Mouse (Mus musculus) lung, embryonic 16.5 days (tissue): Measurements from ENCODE around the gene Rev3l. TPM values are rescaled to one million over a fixed set of nuclear protein-coding genes. Genes with fewer than 3 reads are reported as not detected.

ENCODE experiments used
- polyA plus RNA-seq: library from polyadenylated mRNA; unstranded; fragments of >200 nt; fragmentation: Nextera tagmentation; extraction: Ambion mirVana; gene quantifications from 2 replicates; pipeline ENCODE4 v1.2.1, GENCODE M21; 2015

The Rev3l gene
- polyA plus RNA-seq, 1 experiment from 2014 or later: 14.6 TPM

Other genes starting within 250 kb of the Rev3l start
- 34.2 and 37.9 TPM in 2 replicates for gene Traf3ip2, start 119.2 kb upstream of the Rev3l start, polyA plus RNA-seq
- 4.4 and 4.6 TPM in 2 replicates for gene Mfsd4b4, start 167.1 kb downstream of the Rev3l start, polyA plus RNA-seq
- gene Mfsd4b2, start 194.8 kb downstream of the Rev3l start, polyA plus RNA-seq: not detected in 2 replicates
- 0.40 and 0.48 TPM in 2 replicates for gene Mfsd4b3, start 228.0 kb downstream of the Rev3l start, polyA plus RNA-seq